Mouse (Mus musculus) hindbrain, postnatal 0 days (tissue): ENCODE data around the gene Nrxn3. TPM values are rescaled to one million over a fixed set of nuclear protein-coding genes. Genes with fewer than 3 reads are reported as not detected.

ENCODE experiments used
- ATAC-seq: fragments of 200-750 bp; cut with Nextera tagmentation; 2 replicates; pipeline ENCODE4 v1.8.0; 2017; ENCODE audit warnings: mild to moderate bottlenecking, moderate TSS enrichment, moderate library complexity
- DNase-seq: peaks from one replicate; pipeline ENCODE4 v3.0.0-alpha.2; 2015; ENCODE audit warnings: low spot score
- H3K27ac ChIP-seq: fragments of 300-500 bp; sonication (generic); 2 replicates; pipeline ENCODE4 v1.5.1; 2014; ENCODE audit warnings: mild to moderate bottlenecking
- H3K27me3 ChIP-seq: fragments of 300-500 bp; sonication (generic); 2 replicates; pipeline ENCODE4 v1.6.1; 2014; ENCODE audit warnings: low read length, mixed read lengths; ENCODE audit not compliant: insufficient read depth
- H3K36me3 ChIP-seq: fragments of 300-500 bp; sonication (generic); 2 replicates; pipeline ENCODE4 v1.6.1; 2014; ENCODE audit warnings: low read length, mixed read lengths; ENCODE audit not compliant: insufficient read depth
- H3K4me1 ChIP-seq: fragments of 300-500 bp; sonication (generic); 2 replicates; pipeline ENCODE4 v1.6.1; 2014; ENCODE audit warnings: antibody characterized with exemption, low read length, mixed read lengths; ENCODE audit not compliant: insufficient read depth
- H3K4me2 ChIP-seq: fragments of 300-500 bp; sonication (generic); 2 replicates; pipeline ENCODE4 v1.6.1; 2014; ENCODE audit warnings: low read depth, mild to moderate bottlenecking, low read length, moderate library complexity, mixed read lengths
- H3K4me3 ChIP-seq: fragments of 300-500 bp; sonication (generic); 2 replicates; pipeline ENCODE4 v1.5.1; 2014; ENCODE audit warnings: low read length
- H3K9ac ChIP-seq: fragments of 300-500 bp; sonication (generic); replicated peaks from 2 replicates; pipeline ENCODE4 v1.6.1; 2014; ENCODE audit warnings: mild to moderate bottlenecking, low read length, moderate library complexity, mixed read lengths
- H3K9me3 ChIP-seq: fragments of 300-500 bp; sonication (generic); 2 replicates; pipeline ENCODE4 v1.6.1; 2016; ENCODE audit warnings: low read length, mixed read lengths
- CTCF ChIP-seq: IDR thresholded peaks from 2 replicates; pipeline ENCODE4 v1.5.1; 2016; ENCODE audit warnings: antibody characterized with exemption, control low read depth, low read depth
- WGBS: fragments of 180-500 bp; shearing (Covaris S2); extraction: QIAGEN DNeasy Blood & Tissue Kit; methylation state at CpG from one replicate; pipeline ENCODE4 v1.1.7; 2014; 5-methylcytosine and 5-hydroxymethylcytosine counted together
- polyA plus RNA-seq: library from polyadenylated mRNA; unstranded; fragments of >200 nt; fragmentation: Nextera tagmentation; extraction: Ambion mirVana; gene quantifications from 2 replicates; pipeline ENCODE4 v1.2.1, GENCODE M21; 2015
- total RNA-seq: library from RNA; depleted of rRNA; stranded (reverse); fragments of >200 nt; gene quantifications from 2 replicates; pipeline ENCODE4 v1.2.3, GENCODE M21; 2014

The Nrxn3 gene
- total and polyA plus RNA-seq, 2 experiments from 2014 or later, result 87.8 to 103 TPM

- Histone ChIP-seq H3K9me3 (no peaks in the 10 kb centered on the region), H3K36me3 (no peaks in the 10 kb centered on the region), H3K4me3 (no peak overlapping the region), H3K9ac (no peak overlapping the region), H3K4me1 (no peaks in the 10 kb centered on the region), H3K4me2 (no peak overlapping the region), H3K27me3 (no peaks in the 10 kb centered on the region), H3K27ac (no peak overlapping the region)
- no peak for ATAC-seq
- 71% methylated on average over 2 of the region's 2 CpGs for WGBS
- DNase-seq, result no peak
- TF ChIP-seq CTCF, result no peak
Measured at GRCm38 (mm10) chr12:88976621-88977020, 253.9 kb downstream of the Nrxn3 start.

GRCm38 (mm10) chr12:88983688-88984330 lies 261.1 kb downstream of the Nrxn3 start:
- no peak overlapping the region for H3K9ac ChIP-seq
- H3K9me3 ChIP-seq, result no peaks in the 10 kb centered on the region
- no peaks in the 10 kb centered on the region for H3K27me3 ChIP-seq
- H3K4me2 ChIP-seq, result no peak overlapping the region
- ATAC-seq, result peak; percentile 37
- no peak overlapping the region for H3K27ac ChIP-seq
- H3K4me3 ChIP-seq, result no peak overlapping the region
- 22% methylated on average over 10 of the region's 10 CpGs for WGBS
- H3K36me3 ChIP-seq, result no peaks in the 10 kb centered on the region
- DNase-seq, result peak; percentile 12
- no peak for TF ChIP-seq CTCF
- H3K4me1 ChIP-seq, result 0 out of 2 replicates have a peak, but pooled peaks cover 3% of the 10 kb centered on the region

GRCm38 (mm10) chr12:88984375-88984774 lies 261.7 kb downstream of the Nrxn3 start:
- Histone ChIP-seq H3K4me2 (0 out of 2 replicates have a peak overlapping the region, but pooled peaks have one; percentile 6), H3K4me1 (0 out of 2 replicates have a peak, but pooled peaks cover 3% of the 10 kb centered on the region), H3K36me3 (no peaks in the 10 kb centered on the region), H3K27ac (no peak overlapping the region), H3K4me3 (no peak overlapping the region), H3K9ac (no peak overlapping the region), H3K27me3 (no peaks in the 10 kb centered on the region), H3K9me3 (no peaks in the 10 kb centered on the region)
- ATAC-seq (peak; percentile 31; the same call in 1 of the 2 replicates), DNase-seq (no peak)
- 16% methylated on average over 8 of the region's 8 CpGs for WGBS
- TF ChIP-seq CTCF, result no peak

GRCm38 (mm10) chr12:88984804-88985203 lies 262.1 kb downstream of the Nrxn3 start:
- Histone ChIP-seq H3K27ac (no peak overlapping the region), H3K9ac (no peak overlapping the region), H3K4me3 (no peak overlapping the region), H3K4me2 (0 out of 2 replicates have a peak overlapping the region, but pooled peaks have one; percentile 6), H3K4me1 (0 out of 2 replicates have a peak, but pooled peaks cover 3% of the 10 kb centered on the region), H3K27me3 (no peaks in the 10 kb centered on the region), H3K9me3 (no peaks in the 10 kb centered on the region), H3K36me3 (no peaks in the 10 kb centered on the region)
- peak; percentile 20 for DNase-seq
- no peak for ATAC-seq
- no peak for TF ChIP-seq CTCF
- WGBS, result 25% methylated on average over 5 of the region's 5 CpGs

- DNase-seq, result peak; percentile 59
Measured at GRCm38 (mm10) chr12:88987046-88987445, 264.4 kb downstream of the Nrxn3 start.

GRCm38 (mm10) chr12:88990753-88991152 lies 268.1 kb downstream of the Nrxn3 start:
- no peaks in the 10 kb centered on the region for H3K9me3 ChIP-seq
- no peak overlapping the region for H3K27ac ChIP-seq
- no peak overlapping the region for H3K9ac ChIP-seq
- TF ChIP-seq CTCF, result no peak
- H3K4me3 ChIP-seq, result no peak overlapping the region
- ATAC-seq (no peak), DNase-seq (no peak)
- no peaks in the 10 kb centered on the region for H3K36me3 ChIP-seq
- H3K4me2 ChIP-seq, result no peak overlapping the region
- no peaks in the 10 kb centered on the region for H3K27me3 ChIP-seq
- no peaks in the 10 kb centered on the region for H3K4me1 ChIP-seq
- 70% methylated on average over 5 of the region's 5 CpGs for WGBS

More at GRCm38 (mm10) chr12:88987046-88987445, 264.4 kb downstream of the Nrxn3 start:
- no peaks in the 10 kb centered on the region for H3K36me3 ChIP-seq
- no peak for ATAC-seq
- H3K4me1 ChIP-seq, result 0 out of 2 replicates have a peak, but pooled peaks cover 3% of the 10 kb centered on the region
- H3K4me2 ChIP-seq, result no peak overlapping the region
- no peaks in the 10 kb centered on the region for H3K9me3 ChIP-seq
- no peak overlapping the region for H3K9ac ChIP-seq
- H3K27ac ChIP-seq, result no peak overlapping the region
- peak; percentile 74 for TF ChIP-seq CTCF
- 40% methylated on average over 4 of the region's 4 CpGs for WGBS
- H3K4me3 ChIP-seq, result no peak overlapping the region
- no peaks in the 10 kb centered on the region for H3K27me3 ChIP-seq

- Histone ChIP-seq H3K4me1 (no peaks in the 10 kb centered on the region), H3K36me3 (no peaks in the 10 kb centered on the region), H3K27me3 (no peaks in the 10 kb centered on the region), H3K4me2 (no peak overlapping the region), H3K9ac (no peak overlapping the region), H3K27ac (no peak overlapping the region), H3K4me3 (no peak overlapping the region), H3K9me3 (no peaks in the 10 kb centered on the region)
- peak; percentile 79 for TF ChIP-seq CTCF
- peak; percentile 77 for DNase-seq
- 3% methylated on average over 2 of the region's 2 CpGs for WGBS
- no peak for ATAC-seq
Measured at GRCm38 (mm10) chr12:88992141-88992540, 269.5 kb downstream of the Nrxn3 start.
